8 mouse cellular contexts compared by ENCODE assay signal in genomic region chr10:80406684-80407501, GRCm38 (mm10). TPM values are rescaled to one million over a fixed set of nuclear protein-coding genes. Genes with fewer than 3 reads are reported as not detected.
DNase-seq lines count a peak whose midpoint lies in the region; ATAC-seq and TF ChIP-seq lines count a peak whose summit lies in the region.

Uqcr11 (minus strand) TSS chr10:80406830.

- H3K9me3 ChIP-seq in heart, embryonic 10.5 days: no peaks in the 10 kb centered on the region; the same call in 1 of the 2 replicates
- H3K9me3 ChIP-seq in kidney, embryonic 15.5 days (replicated peaks): no peaks in the 10 kb centered on the region

- ATAC-seq in kidney, embryonic 15.5 days (replicated peaks; ENCODE audit: low FRiP score): peak; percentile 75
- peak; percentile 86 for ATAC-seq in monocyte, adult 5-6 weeks (replicated peaks; ENCODE audit: insufficient number of reproducible peaks, low FRiP score, low TSS enrichment, poor library complexity, severe bottlenecking)

- H3K4me3 ChIP-seq in bone marrow macrophage, adult 2 months (ENCODE audit: insufficient read depth, low read length): peak within 1 kb of the TSS; percentile 87
- H3K4me3 ChIP-seq in embryonic fibroblast, embryonic 13.5 days (ENCODE audit: insufficient read depth, low read length): peak within 1 kb of the TSS; percentile 85
- H3K4me3 ChIP-seq in heart, embryonic 10.5 days: peak within 1 kb of the TSS; percentile 83
- peak within 1 kb of the TSS; percentile 96 for H3K4me3 ChIP-seq in kidney, embryonic 15.5 days (replicated peaks)

- H3K4me1 ChIP-seq in bone marrow macrophage, adult 2 months (ENCODE audit: control insufficient read depth, insufficient read depth, low read length): peaks cover 18% of the 10 kb centered on the region
- peaks cover 10% of the 10 kb centered on the region for H3K4me1 ChIP-seq in embryonic fibroblast, embryonic 13.5 days (ENCODE audit: control insufficient read depth, insufficient read depth, low read length)
- peaks cover 28% of the 10 kb centered on the region for H3K4me1 ChIP-seq in heart, embryonic 10.5 days
- peaks cover 34% of the 10 kb centered on the region for H3K4me1 ChIP-seq in kidney, embryonic 15.5 days

- TF ChIP-seq CTCF in bone marrow macrophage, adult 2 months (IDR thresholded peaks at IDR 0.05; ENCODE audit: low read depth, low read length): no peak
- no peak for TF ChIP-seq CTCF in embryonic fibroblast, embryonic 13.5 days (IDR thresholded peaks at IDR 0.05; ENCODE audit: borderline replicate concordance, insufficient read depth, low read length)

- DNase-seq in A20 (ENCODE audit: low read depth, low spot score) (peak; percentile 93), liver (peak; percentile 94)
- DNase-seq in heart, embryonic 10.5 days (ENCODE audit: low spot score): peak; percentile 96
- peak; percentile 90 to 95 for DNase-seq in spleen, postnatal 4 days (ENCODE audit: low spot score in 2 of 2)

- no peak for TF ChIP-seq POLR2A in bone marrow macrophage, adult 2 months (IDR thresholded peaks at IDR 0.05; ENCODE audit: borderline replicate concordance, low read depth, low read length)
- TF ChIP-seq POLR2A in embryonic fibroblast, embryonic 13.5 days (IDR thresholded peaks at IDR 0.05; ENCODE audit: low read depth, low read length): peak; percentile 97

- 2% methylated on average over 27 of the region's 27 CpGs for WGBS in heart, embryonic 10.5 days
- under 1% methylated on average over 27 of the region's 27 CpGs for WGBS in kidney, embryonic 15.5 days

- no peaks in the 10 kb centered on the region for H3K27me3 ChIP-seq in heart, embryonic 10.5 days (ENCODE audit: insufficient read depth, poor library complexity, severe bottlenecking)
- no peaks in the 10 kb centered on the region for H3K27me3 ChIP-seq in kidney, embryonic 15.5 days

- H3K36me3 ChIP-seq in heart, embryonic 10.5 days: peaks cover 66% of the 10 kb centered on the region
- peaks cover 60% of the 10 kb centered on the region for H3K36me3 ChIP-seq in kidney, embryonic 15.5 days

- H3K9ac ChIP-seq in kidney, embryonic 15.5 days: peak within 1 kb of the TSS; percentile 91

- peak within 1 kb of the TSS; percentile 89 for H3K4me2 ChIP-seq in kidney, embryonic 15.5 days

- H3K27ac ChIP-seq in bone marrow macrophage, adult 2 months (ENCODE audit: insufficient read depth, low read depth, low read length): peak within 1 kb of the TSS; percentile 25
- H3K27ac ChIP-seq in embryonic fibroblast, embryonic 13.5 days (ENCODE audit: insufficient read depth, low read length): peak within 1 kb of the TSS; percentile 38
- peak within 1 kb of the TSS; percentile 90 for H3K27ac ChIP-seq in heart, embryonic 10.5 days
- H3K27ac ChIP-seq in kidney, embryonic 15.5 days: peak within 1 kb of the TSS; percentile 93

RNA-seq across cellular contexts. Expression of gene Uqcr11, which starts in this region (rescaled TPM):
- polyA plus RNA-seq in bone marrow macrophage, adult 2 months (2012; ENCODE audit: insufficient read depth, insufficient read length, missing spikeins): 175 and 193 TPM in 2 replicates
- polyA plus RNA-seq in embryonic fibroblast, embryonic 13.5 days (2011; ENCODE audit: insufficient read length, low read depth, missing spikeins): 182 and 231 TPM in 2 replicates
- polyA plus RNA-seq in heart, embryonic 10.5 days (2016; fragmentation: Nextera tagmentation; extraction: Ambion mirVana): 973 and 1,195 TPM in 2 replicates
- polyA plus RNA-seq in kidney, embryonic 15.5 days (2015; fragmentation: Nextera tagmentation; extraction: Ambion mirVana): 790 and 798 TPM in 2 replicates
- total RNA-seq in monocyte, adult 5-6 weeks (2017): 56.9 to 82.5 TPM (median 76.8 TPM) in 3 replicates

Comparison
In these comparisons a context has a peak if more than half of its experiments do, and no peak if none do; other contexts are left out.
1. Peak in every context shown above with its lines: DNase-seq, ATAC-seq, H3K4me3 ChIP-seq and H3K27ac ChIP-seq.
2. H3K27ac ChIP-seq: peak in every context shown above with its lines; median percentile 93 in kidney, embryonic 15.5 days; 90 in heart, embryonic 10.5 days; 38 in embryonic fibroblast, embryonic 13.5 days; 25 in bone marrow macrophage, adult 2 months.